Mouse (Mus musculus) limb, embryonic 14.5 days (tissue): ENCODE data around the gene Ahnak. TPM values are rescaled to one million over a fixed set of nuclear protein-coding genes. Genes with fewer than 3 reads are reported as not detected.

Experiments used
- ATAC-seq: fragments of 200-750 bp; cut with Nextera tagmentation; 2 replicates; pipeline ENCODE4 v1.8.0; 2017; ENCODE audit warnings: low read depth, moderate number of reproducible peaks, moderate TSS enrichment; ENCODE audit not compliant: low FRiP score
- DNase-seq: peaks from one replicate; pipeline ENCODE4 v3.0.0-alpha.2; 2015; ENCODE audit warnings: low spot score
- H3K27ac ChIP-seq: fragments of 300-500 bp; sonication (generic); replicated peaks from 2 replicates; pipeline ENCODE4 v1.5.1; 2014; ENCODE audit warnings: low read depth, mild to moderate bottlenecking, low read length, moderate library complexity, mixed read lengths
- H3K27me3 ChIP-seq: fragments of 300-500 bp; sonication (generic); 2 replicates; pipeline ENCODE4 v1.6.1; 2014; ENCODE audit warnings: low read length, mixed read lengths; ENCODE audit not compliant: control insufficient read depth, insufficient read depth
- H3K36me3 ChIP-seq: fragments of 300-500 bp; sonication (generic); 2 replicates; pipeline ENCODE4 v1.6.1; 2014; ENCODE audit warnings: mild to moderate bottlenecking, low read length, moderate library complexity, mixed read lengths; ENCODE audit not compliant: control insufficient read depth, insufficient read depth
- H3K4me1 ChIP-seq: fragments of 300-500 bp; sonication (generic); 2 replicates; pipeline ENCODE4 v1.6.1; 2014; ENCODE audit warnings: antibody characterized with exemption, low read length, mixed read lengths; ENCODE audit not compliant: control insufficient read depth, insufficient read depth
- H3K4me2 ChIP-seq: fragments of 300-500 bp; sonication (generic); replicated peaks from 2 replicates; pipeline ENCODE4 v1.6.1; 2014; ENCODE audit warnings: low read depth, mild to moderate bottlenecking, low read length, moderate library complexity; ENCODE audit not compliant: severe bottlenecking
- H3K4me3 ChIP-seq: fragments of 300-500 bp; sonication (generic); replicated peaks from 2 replicates; pipeline ENCODE4 v1.5.1; 2014; ENCODE audit warnings: low read length
- H3K9ac ChIP-seq: fragments of 300-500 bp; sonication (generic); 2 replicates; pipeline ENCODE4 v1.6.1; 2014; ENCODE audit warnings: mild to moderate bottlenecking, low read depth, low read length, moderate library complexity; ENCODE audit not compliant: severe bottlenecking
- H3K9me3 ChIP-seq: fragments of 300-500 bp; sonication (generic); 2 replicates; pipeline ENCODE4 v1.6.1; 2016; ENCODE audit warnings: low read length; ENCODE audit not compliant: control insufficient read depth
- POLR2A ChIP-seq: fragments of 200-500 bp; IDR thresholded peaks from 2 replicates; pipeline ENCODE4 v1.8.0; 2012; ENCODE audit warnings: inconsistent platforms, mild to moderate bottlenecking, moderate library complexity, borderline replicate concordance; ENCODE audit not compliant: insufficient read depth, insufficient read length; ENCODE audit errors: extremely low read depth
- WGBS: fragments of 180-500 bp; shearing (Covaris S2); extraction: QIAGEN DNeasy Blood & Tissue Kit; methylation state at CpG from one replicate; pipeline ENCODE4 v1.1.7; 2014; 5-methylcytosine and 5-hydroxymethylcytosine counted together
- polyA plus RNA-seq, 2 experiments: library from polyadenylated mRNA; depleted of rRNA in 1 of 2; stranded (reverse) in 1 of 2; unstranded in 1 of 2; fragments of >200 nt; fragmentation: Nextera tagmentation in 1 of 2; extraction: Ambion mirVana in 1 of 2; gene quantifications; 2 replicates each; pipeline versions ENCODE4 v1.2.1 to v1.2.3; 2012 to 2014

The Ahnak gene
- polyA plus RNA-seq, 2 experiments: 31.4 to 61.6 TPM

DNA sequence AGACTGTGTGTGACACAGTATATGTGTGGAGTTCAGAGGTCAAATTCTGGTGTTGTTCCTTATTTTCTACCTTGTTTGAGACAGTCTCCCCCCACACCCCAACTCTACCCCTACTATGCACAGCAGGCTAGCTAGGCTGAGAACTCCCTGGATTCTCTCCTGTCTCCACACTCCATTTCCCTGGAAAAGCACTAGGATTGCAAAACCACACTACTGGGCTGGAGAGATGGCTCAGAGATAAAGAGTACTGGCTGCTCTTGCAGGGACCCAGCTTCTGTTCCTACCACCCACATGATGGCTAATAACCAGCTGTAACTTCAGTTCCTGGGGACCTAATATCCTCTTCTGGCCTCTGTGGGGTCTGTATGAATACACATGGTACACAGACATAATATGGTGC lies 68.6 kb downstream of the Ahnak start:
- Histone ChIP-seq H3K4me2 (no peak overlapping the region), H3K27ac (no peak overlapping the region), H3K27me3 (no peaks in the 10 kb centered on the region), H3K4me1 (peaks cover 9% of the 10 kb centered on the region), H3K9ac (no peak overlapping the region), H3K9me3 (no peaks in the 10 kb centered on the region), H3K4me3 (no peak overlapping the region), H3K36me3 (no peaks in the 10 kb centered on the region)
- DNase-seq: no peak
- ATAC-seq: no peak
- TF ChIP-seq POLR2A: no peak

DNA sequence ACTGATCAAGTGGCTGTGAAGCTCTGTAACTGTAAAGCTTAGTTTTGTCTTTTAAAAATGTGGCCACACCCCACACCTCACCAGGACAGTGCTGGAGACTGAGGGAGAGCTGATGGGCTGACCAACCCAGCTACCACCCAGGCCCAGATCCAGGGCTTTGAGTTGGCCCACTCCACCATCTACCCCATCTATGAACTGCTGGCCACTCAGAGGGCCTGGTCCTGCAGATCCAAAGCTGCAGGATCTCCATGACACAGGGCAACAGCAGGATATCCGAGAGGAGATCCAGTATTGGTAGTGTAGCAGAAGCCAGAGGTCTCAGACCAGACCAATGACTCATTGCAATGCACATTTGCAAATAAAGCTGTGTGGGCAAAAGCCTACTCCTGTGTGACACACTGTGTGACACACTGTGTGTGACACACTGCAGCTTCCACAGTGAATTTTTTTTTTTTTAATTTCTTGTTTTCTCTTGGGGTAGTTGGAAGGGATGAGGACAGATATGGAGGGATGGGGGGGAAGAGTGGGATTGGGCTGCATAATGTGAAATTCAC lies 69.3 kb downstream of the Ahnak start:
- 75% methylated on average over 1 of the region's 1 CpGs for WGBS
- no peak overlapping the region for H3K9ac ChIP-seq
- H3K27me3 ChIP-seq: no peaks in the 10 kb centered on the region
- DNase-seq (no peak), ATAC-seq (no peak)
- H3K27ac ChIP-seq: no peak overlapping the region
- peaks cover 2% of the 10 kb centered on the region; the same call in 1 of the 2 replicates for H3K4me1 ChIP-seq
- H3K4me3 ChIP-seq: no peak overlapping the region
- no peaks in the 10 kb centered on the region for H3K9me3 ChIP-seq
- TF ChIP-seq POLR2A: no peak
- H3K36me3 ChIP-seq: no peaks in the 10 kb centered on the region
- H3K4me2 ChIP-seq: no peak overlapping the region

DNA sequence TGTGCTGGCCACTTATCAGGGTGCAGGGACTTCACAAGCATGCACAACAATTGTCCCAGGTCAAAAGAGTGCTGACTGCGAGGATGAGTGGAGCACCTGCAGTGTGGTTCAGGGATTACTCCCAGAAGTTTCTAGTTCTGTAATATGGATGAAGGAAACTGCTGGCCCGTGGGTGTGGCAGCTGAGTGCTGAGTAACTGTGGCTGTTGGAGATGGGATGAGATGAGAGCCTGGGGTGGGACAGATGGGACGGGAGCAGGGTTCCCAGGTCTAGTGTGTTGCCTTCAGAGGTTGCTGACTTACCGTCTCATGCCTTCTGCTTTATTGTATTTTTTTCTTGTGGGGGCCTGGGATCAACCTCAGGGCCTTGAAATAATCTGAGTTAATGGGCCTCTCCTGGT lies 69.9 kb downstream of the Ahnak start:
- 74% methylated on average over 4 of the region's 4 CpGs for WGBS
- ATAC-seq: no peak
- H3K27me3 ChIP-seq: no peaks in the 10 kb centered on the region

DNA sequence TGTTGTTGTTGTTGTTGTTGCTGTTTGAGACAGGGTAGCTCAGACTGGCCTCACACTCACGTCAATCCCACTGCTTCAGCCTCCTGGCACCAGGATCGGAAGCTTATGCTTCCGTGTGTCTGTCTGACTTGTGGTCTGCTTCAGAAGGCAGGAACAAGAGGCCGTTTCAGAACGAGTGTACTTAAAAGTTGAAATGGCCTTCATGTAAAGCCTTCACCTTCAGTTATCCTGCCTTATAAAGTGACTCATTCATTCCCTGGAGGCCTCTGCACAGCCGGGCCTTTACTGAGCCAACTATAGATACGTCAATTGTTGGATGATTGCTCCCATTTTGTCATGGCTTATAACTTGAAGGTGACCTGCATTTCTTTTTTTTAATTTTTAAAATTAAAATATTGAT lies 70.3 kb downstream of the Ahnak start:
- no peaks in the 10 kb centered on the region for H3K27me3 ChIP-seq
- no peak overlapping the region for H3K4me3 ChIP-seq
- DNase-seq (no peak), ATAC-seq (no peak)
- no peak overlapping the region for H3K4me2 ChIP-seq
- H3K27ac ChIP-seq: no peak overlapping the region
- no peaks in the 10 kb centered on the region for H3K4me1 ChIP-seq
- no peaks in the 10 kb centered on the region for H3K36me3 ChIP-seq
- WGBS: 68% methylated on average over 7 of the region's 7 CpGs
- no peak overlapping the region for H3K9ac ChIP-seq
- no peaks in the 10 kb centered on the region for H3K9me3 ChIP-seq
- no peak for TF ChIP-seq POLR2A

More for the DNA sequence above, 69.9 kb downstream of the Ahnak start:
- Histone ChIP-seq H3K27ac (no peak overlapping the region), H3K9me3 (no peaks in the 10 kb centered on the region), H3K4me1 (no peaks in the 10 kb centered on the region), H3K4me2 (no peak overlapping the region), H3K36me3 (no peaks in the 10 kb centered on the region), H3K4me3 (no peak overlapping the region), H3K9ac (no peak overlapping the region)
- no peak for TF ChIP-seq POLR2A
- no peak for DNase-seq

DNA sequence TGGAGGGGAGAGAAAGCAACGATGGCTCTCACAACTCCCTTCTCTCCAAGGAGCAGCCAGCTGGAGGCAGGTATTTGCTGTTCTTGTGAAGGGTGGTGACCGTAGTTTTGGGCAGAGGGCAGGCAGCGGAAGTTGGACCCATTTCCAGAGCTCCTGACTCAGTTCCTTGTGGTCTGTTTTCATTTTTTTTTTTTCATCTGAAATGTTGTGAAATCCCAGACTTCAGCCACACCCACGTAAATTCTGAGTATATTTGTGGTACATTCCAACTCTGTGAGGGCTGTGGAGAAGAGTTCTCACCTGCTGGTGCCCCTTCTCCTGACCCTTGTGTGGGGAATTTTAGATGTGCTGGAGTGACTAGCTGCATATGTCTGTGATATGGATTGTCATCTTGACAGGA lies 71.0 kb downstream of the Ahnak start:
- H3K36me3 ChIP-seq: no peaks in the 10 kb centered on the region
- DNase-seq: no peak
- H3K9me3 ChIP-seq: no peaks in the 10 kb centered on the region
- no peak overlapping the region for H3K4me3 ChIP-seq
- WGBS: 70% methylated on average over 4 of the region's 4 CpGs
- no peak for ATAC-seq
- H3K4me2 ChIP-seq: no peak overlapping the region
- H3K9ac ChIP-seq: no peak overlapping the region
- TF ChIP-seq POLR2A: no peak
- no peak overlapping the region for H3K27ac ChIP-seq
- H3K4me1 ChIP-seq: no peaks in the 10 kb centered on the region
- no peaks in the 10 kb centered on the region for H3K27me3 ChIP-seq

DNA sequence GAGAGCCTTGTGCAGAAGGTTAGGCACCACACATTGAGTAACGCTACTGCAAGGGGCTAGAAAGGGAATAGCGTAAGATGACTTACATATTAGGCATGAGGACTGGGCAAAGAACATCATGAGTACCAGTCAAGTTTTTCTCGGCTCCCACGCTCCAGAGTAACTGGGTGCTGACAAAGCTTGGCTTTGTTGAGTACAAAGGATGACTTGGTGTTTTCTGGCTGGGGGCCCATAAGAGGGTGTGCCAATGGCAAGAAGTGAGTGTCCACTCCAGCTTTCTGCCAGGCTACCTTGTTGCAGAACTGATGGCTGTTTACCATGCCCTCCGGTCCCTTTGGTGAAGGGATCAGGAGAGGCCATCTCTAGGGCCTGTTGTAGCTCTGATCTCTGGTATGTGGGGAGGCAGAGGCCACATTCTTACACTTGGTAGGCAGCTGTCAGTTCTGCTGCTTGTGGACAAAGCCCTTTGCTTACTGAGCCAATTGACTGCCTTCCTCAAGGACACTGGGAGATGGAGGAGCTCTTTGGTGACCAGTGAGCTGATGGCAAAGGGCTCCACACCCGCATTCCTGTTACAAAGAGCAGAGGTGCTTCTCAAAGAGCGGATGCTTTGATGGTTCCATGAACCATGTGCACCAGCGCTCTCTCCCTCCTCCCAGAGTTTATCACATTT lies 72.3 kb downstream of the Ahnak start:
- Histone ChIP-seq H3K27ac (no peak overlapping the region), H3K9me3 (no peaks in the 10 kb centered on the region)

More for the DNA sequence above, 72.3 kb downstream of the Ahnak start:
- peaks cover 9% of the 10 kb centered on the region for H3K4me1 ChIP-seq
- H3K9ac ChIP-seq: no peak overlapping the region
- DNase-seq (no peak), ATAC-seq (no peak)
- no peak overlapping the region for H3K4me3 ChIP-seq
- no peaks in the 10 kb centered on the region for H3K27me3 ChIP-seq
- no peaks in the 10 kb centered on the region for H3K36me3 ChIP-seq
- WGBS: 90% methylated on average over 8 of the region's 8 CpGs
- no peak overlapping the region for H3K4me2 ChIP-seq
- no peak for TF ChIP-seq POLR2A
